Mouse (Mus musculus) yolk sac, embryonic 10.5 days (tissue): ENCODE data around the gene Tnpo3.
A peak's percentile ranks its signal among the peaks of the same experiment; 100 is the strongest.

Source experiments
- DNase-seq: peaks from one replicate; pipeline ENCODE4 v3.0.0-alpha.2; 2017; ENCODE audit warnings: low spot score

Gene Tnpo3

DNA sequence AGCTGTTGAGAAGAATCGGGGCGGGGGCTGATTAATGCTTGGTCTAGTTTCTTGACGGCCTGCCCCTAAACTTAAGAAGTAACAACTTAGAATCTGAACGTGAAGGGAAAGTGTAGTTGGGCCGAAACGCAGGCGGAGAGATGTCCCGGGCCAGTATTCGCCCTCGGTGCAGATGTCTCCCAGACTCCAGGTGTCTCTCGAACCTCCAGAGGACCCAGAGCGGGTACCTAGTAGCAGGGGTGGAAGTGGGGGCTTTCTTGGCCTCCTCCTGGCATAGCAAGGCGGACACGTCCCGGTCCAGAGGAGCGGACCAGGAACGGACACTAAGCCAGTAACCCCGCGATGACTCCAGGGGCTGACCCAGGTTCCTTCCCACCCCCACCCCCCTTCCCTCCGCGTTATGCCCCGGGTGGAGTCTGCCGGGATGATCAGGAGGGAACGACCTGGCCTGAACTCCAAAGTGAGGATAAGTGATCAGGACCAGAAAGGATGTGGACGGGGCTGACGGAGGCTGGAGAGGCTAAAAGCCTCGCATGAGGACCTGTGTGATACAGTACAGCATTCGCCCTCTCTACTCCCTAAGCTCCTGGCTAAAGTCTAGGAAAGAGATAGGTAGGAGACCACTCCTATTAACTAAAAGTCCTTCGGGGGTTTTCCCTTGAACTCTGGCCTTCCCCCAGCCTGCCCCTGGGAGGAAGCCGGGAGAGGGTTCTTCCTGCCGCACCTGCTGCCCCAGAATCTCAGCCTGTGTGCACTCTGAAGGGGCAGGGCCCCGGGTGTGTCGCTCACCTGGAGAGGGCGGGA, 82.1 kb downstream of the Tnpo3 start:
- DNase-seq: no peak

DNA sequence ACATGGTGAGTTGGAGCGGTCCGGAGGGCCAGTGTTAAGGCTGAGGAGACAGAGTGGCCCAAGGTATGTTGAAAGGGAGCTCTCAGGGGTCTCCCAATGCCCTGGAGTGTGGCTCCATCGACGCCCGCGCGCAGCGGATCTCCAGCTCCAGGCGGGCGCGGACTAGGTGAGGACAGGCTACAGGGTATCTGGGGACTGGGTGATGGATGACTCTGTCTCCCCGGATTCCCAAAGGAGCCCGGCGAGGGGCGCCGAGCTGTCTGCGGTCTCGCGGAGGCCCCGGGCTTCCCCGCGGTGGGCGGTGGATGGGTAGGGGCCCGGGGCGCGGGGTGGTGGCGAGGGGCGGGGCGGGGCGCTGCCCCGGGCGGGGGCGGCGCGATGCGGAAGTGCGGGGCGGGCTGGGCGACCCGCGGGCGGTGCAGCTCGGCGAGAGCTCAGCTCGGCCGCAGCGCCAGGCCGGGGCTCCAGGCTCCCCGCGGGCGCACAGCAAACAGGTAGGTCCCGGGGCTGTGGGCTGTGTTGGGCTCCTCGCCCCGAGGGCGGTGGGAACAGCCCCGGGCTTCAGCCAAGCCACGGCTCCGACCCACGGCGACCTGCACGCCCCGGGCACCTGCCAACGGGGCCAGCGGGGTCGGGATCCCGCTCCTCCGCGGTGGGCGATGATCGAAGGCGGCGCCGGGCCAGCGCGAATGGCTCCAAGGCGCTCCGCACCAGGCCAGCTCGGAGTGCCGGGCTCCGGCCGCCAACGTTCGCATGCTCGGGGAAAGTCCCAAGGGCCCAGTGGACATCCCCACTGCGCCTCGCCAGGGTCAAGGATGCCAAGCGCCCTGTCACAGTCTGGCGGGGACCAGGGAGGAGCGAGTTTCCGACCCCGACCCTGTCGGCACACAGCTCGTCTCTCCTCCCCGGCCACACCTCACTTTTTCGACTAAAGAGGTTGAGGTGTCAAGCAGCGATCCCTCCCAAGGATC, 83.1 kb downstream of the Tnpo3 start, which contains the start of gene Irf5:
Gene Irf5 (plus strand): TSS at position 345 of the 971 bp plus-strand sequence.
- peak; percentile 35 for DNase-seq

DNA sequence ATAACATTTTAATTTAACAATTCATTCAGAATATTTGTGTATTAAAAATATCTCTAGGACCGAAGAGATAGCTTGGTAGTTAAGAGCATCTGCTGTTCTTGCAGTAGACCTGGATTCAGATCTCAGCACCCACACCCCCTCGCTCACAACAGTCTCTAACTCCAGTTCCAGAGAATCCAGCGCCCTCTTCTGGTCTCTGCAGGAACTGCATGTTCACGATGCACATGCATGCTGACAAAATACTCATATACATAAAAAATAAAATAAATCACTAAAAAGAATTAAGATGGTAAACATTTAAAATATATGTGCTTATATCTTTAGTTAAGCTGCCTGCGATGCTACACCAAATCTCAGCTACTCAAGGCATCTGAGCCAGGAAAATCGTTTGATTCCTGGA, 84.4 kb downstream of the Tnpo3 start:
- no peak for DNase-seq

DNA sequence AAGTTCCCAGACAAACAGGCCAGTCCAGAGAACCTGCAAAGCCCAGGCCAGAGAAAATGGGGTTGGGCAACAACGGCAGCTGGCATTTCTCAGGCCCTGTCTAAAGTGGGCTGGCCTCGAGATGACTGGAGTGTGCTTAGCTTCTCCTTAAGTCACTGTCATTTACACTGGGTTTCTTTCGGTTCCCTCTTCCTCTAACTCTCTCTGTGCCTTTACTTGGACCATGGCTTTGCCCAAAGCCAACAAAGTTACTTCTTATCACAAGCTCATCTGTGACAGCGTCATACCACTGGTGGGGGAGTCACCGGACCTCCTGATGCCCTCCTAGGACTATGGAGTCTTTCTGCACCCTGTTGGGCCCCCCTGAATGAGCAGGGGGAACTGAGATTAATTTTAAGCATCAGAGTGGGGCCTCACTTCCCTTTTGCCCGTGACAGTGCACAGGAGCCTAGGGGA, 85.6 kb downstream of the Tnpo3 start:
- DNase-seq: no peak

DNA sequence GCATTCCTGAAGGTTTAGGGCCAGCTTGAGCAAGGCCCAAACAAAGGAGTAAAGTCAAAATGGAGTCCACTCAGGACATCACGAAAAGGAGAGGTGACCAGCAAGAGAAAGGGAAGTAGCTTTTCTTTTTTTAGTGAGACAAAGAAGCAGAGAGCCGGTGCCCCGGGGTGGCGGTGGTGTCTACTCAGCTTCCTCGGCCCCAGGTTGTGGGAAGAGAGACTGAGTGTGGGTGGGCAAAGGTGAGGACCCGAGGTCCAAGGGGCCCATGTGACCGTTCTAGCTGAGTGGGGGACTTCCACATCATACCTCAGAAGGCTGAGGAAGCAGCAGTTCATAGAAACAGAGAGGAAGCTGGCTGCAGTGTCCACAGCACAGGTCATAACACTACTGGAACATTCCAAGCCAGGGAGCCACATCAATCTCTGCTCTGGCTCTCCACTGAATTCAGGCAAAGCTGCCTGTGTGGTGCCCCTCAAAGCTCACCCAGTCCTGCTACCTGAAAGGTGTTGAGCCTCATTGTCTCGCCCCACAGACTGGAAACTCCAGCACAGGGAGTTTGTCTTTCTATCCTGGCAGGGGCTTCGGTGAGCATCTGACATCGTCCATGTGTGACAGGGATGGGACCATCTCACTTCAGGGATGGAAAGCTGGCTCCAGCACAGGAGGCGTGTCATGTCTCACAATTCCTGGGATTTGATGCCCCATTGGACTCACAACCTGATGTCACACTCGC, 86.2 kb downstream of the Tnpo3 start:
- no peak for DNase-seq

DNA sequence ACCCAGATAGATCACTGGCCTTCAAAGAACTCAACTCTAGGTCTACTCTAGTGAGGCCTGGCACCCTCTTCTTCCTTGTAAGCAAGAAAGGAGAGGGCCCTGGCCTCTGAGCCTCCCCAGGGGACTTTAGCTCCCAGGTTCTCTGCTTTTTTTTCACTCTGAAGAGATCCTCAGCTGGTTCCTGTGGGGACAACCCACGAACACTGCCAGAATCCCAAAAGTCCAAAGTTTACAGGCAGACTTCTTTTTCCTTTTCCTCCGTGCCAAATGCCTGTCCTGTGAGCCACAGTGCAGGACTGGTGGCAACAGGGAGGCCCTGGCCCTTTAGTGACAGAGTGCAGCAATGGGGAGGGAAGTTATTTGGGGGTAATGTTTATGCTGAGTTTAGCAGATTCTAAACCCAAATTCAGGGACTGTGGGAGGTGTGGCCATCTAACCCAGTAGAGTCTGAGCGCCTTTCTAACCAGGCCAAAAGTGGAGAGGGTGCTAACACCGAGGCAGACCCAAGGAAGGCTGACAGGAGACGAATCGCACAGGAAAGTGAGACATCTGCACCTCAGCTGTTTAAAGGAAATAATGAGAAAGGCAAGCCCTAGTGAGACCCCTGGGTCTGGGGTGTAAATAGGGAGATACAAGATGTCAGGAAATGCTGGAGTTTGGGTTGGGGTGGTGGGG, 86.9 kb downstream of the Tnpo3 start:
- no peak for DNase-seq

DNA sequence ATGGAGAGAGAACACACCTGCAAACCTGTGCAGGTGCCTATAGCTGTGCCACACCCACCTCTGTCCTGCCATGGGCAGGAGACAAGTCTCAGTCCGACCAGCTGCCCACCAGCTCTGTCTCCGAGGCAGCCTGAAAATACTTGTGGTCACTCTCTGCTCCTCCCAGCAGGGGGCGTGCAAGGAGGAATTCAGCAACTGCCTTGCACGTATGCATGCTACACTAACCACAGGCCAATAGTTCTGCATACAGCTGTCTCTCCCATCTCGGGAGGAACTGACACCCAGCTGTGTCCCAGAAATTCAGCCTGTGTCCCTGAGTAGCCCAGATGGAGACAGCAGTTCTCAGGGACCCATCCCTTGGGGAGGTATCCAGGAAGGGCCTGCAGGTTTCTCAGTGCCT, 92.5 kb downstream of the Tnpo3 start:
- DNase-seq: peak; percentile 37

DNA sequence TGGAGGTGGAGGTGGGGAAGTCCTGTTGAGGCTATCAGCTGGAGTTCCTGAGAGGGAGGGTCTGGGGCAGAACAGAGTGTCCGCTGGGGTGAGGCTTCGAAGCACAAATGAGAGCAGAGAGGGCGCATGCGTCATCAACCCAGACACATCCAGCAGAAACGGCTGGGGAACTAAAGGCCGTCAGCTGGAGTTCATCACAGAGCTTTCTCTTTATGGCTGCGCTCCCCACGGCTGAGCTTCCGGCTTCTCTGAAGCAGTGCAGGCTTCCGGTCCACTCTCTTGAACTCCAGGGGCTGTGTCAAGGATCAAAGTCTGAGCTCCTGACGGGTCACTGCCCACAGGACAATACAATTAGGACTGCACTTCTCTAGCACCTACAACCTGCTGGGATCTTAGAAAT, 96.4 kb downstream of the Tnpo3 start:
- DNase-seq: peak; percentile 88

DNA sequence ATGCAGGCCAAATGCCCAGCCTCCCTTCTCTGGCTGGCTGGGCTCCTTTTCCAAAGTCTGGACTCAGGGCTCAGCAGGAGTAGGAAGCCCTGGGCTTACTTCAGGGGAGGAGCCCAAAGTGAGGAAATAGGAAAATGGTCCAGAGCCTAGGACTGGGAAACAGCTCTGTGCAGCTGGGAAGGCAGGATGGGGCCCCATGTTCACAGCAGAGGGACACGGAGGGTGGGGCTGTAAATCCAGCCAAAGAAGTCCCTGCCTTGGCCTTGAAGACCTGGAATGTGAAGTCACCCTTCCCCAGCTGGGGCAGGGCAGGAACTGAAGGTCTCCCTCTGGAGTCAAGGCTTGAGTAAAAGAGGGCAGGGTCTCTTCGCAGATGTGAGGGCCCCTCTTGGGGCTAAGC, 100.6 kb downstream of the Tnpo3 start:
- no peak for DNase-seq

DNA sequence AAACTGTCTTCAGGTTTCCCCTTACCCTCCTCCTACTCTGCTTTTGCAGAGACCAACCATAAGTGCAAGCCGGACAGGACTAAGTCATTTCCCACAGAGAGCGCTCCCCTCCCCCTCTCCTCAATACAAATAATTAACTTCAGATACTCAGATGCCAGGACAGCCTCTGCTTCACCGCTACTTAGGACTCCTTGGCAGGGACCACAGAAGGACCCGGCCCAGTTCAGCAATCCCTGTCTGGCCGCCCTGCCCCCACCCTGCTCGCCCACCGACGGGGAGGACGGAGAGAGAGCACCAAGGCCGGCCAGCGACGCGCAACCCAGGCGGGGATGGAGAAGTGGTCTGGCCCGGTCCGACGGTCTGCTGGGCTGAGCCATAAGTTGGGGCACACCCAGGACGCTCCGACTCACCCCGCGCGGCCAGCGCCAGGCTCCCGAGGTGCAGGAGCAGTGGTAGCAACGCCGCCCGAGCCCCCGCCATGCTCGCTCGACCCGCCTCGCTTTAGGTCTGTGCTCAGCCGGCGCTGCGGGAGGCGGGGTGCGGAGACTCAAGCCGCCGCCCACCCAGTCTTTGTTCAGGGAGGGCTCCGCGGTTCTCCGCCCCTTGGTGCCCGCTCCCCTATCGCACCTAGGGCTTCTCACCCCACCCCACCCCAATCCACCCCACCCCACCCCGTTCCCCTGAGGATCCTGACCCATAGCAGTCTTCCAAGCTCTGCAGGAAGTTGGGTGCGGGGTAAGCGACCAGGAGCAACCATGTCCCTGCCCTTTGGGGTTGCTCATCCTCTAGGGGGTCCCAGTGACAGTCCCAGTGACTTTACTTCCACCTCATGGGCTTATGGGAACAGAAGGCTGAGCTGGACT, 102.0 kb downstream of the Tnpo3 start, which contains the start of gene Kcp:
Gene Kcp (minus strand): TSS at position 506 of the 863 bp plus-strand sequence.
- peak; percentile 52 for DNase-seq

DNA sequence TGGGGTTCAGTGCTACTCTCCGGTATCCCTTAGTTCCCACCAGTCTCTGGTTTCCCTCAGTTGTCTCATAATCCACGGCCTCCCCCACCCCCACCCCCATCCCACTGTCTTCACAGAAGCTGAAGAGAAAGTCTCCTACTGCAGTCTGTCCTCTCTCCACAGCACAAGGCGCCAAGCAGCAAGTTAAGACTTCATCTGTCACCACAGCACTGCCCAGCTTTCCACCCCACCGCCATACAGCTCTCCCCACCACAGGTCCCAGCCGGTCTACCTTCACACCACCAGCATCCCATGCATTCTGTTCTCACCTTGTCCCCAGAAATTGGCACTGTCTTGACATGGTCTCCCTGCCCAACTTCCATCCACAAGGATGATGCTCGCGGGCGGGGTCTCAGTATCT, 102.9 kb downstream of the Tnpo3 start:
- DNase-seq: no peak

DNA sequence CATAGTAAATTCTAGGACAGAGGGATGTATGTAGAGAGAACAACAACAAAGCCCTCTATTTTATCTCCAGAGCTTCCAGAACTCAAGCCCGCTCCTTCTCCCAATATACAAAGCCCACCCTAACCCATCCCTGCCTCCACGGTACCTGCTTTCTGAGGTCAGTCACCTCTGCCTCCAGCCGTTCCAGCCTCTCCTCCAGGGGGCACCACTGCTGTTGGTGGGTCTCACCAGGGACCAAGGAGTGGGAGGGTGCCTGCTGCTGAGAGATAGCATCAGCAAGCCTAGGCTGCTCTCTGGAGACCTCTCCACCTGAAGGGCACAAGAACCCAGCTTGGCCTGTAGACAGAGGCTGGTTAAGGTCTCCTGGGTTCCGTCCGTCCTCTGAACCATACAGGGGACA, 104.2 kb downstream of the Tnpo3 start:
- no peak for DNase-seq

DNA sequence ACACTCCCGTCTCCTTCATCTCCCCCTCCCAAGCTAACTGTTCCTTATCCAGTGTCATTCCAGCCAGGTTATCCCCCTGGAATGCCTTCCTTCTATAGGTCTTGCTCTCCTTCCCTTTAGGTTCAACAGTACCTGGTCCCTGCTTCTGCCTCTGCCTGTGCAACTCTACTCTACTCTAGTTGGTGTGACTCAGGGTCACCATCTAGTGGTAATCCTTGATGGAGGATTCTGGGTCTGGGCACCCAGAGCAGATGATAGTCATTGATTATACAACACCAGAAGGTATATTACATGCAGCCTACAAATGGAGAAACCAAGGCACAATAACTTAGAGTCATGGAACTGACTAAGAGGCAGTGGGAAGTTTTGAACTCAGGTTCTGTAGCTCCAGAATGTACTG, 108.1 kb downstream of the Tnpo3 start:
- DNase-seq: no peak

DNA sequence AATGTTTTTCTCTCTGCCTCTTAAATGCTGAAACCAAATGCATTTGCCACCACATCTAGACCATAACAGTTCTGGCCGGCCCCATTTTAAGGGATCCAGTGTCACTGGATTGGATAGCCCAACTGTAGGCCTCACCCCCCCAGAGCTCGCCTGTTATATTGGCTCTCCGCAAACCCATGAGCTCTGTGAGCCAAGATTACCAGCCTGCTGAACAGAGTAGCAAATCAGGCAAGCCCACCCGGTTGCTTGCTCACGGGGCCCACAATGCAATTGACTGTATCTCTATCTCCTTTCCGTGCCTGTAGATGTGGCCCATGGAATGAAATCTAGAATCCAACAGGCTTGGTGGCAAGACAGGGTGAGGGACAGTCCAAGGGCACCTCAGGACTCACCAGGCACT, 108.9 kb downstream of the Tnpo3 start:
- DNase-seq: no peak

DNA sequence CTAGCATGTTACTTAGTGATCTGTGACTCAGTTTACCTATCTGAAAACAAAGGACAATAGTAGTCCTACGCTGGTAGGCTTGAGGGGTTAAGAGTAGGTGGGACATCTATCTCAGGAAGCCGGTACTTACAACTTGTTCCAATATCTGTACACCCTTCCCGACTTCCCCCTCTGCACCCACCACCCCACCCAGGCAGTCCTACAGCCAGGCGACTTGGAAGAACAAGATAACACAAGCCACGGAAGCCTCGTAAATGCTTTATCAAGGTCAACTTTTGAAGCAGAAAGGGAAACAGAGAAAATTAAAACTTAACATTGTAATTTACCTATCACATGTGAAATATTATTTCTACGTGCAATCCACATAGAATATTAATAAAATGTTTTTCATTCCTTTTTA, 109.5 kb downstream of the Tnpo3 start:
- DNase-seq: no peak

DNA sequence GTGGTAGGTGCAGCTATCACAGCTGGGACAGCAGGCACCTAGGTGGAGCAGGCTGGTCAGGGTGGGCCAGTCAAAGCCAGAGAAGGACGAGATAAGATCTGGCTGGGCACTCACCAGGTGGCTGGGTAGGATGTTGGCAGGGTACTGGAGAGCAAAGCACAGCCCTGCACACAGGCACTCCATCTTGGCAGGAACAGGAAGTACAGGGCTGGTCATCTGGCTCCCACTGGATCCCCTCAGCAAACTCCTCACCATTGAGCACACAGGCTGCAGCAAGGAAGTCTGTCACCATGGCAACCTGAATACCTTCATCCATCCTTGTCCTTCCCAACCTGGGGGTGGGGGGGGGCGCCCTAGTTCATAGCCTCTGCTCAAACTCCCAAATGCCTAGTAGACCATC, 111.9 kb downstream of the Tnpo3 start:
- no peak for DNase-seq

DNA sequence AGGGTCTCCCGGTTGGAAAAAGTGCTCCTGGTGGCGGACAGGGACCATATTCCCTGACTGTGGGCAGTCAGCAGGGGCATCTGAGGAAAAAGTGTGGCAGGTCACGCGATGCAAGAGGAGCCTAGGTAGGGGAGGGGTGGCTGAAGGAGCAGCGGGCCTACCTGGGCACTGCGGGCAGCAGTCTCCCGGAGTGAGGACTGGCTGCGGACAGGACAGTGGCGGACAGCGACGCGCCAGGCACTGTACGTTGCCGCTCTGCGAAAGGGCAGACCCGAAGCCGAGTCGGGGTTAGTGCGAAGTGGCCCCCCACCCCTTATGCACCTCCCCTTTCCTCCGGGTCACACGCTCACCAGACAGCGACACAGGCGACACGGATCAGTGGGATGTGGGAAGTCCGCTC, 113.4 kb downstream of the Tnpo3 start:
- DNase-seq: no peak

DNA sequence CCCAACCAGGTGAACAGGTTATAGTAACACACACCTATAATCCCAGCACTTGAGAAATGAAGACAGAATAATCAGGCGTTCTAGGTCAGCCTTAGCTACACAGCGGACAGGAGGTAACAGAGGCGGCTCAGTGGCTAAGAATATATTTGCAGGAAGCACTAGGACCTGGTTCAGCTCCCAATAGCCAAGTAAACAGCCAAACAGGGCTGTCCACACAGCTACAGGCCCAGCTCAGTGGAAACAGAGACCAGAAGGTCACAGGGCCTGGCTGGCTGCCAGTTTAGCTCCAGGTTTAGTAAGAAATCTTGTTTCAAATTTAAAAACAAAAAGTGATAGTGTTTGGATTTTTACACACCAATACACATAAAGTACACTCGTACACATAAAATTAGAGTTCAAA, 115.6 kb downstream of the Tnpo3 start:
- DNase-seq: no peak
